In genomic region chr15:3485367-3485766, GRCm38 (mm10) we compare ENCODE assay signal across 19 mouse cellular contexts.
"Had no signal": no experiment of that assay in that cellular context is flagged by ENCODE, and none has a peak within 500 bp of the region (broad histone marks: within the 10 kb centered on the region; RNA-seq: fewer than 3 reads in every experiment).

No protein-coding gene starts in this region.

- H3K36me3 ChIP-seq: liver, embryonic 13.5 days; lung, embryonic 15.5 days; midbrain, embryonic 10.5 days; midbrain, embryonic 13.5 days; neural tube, embryonic 13.5 days; stomach, embryonic 15.5 days had no signal

- H3K4me2 ChIP-seq: liver, embryonic 13.5 days; lung, embryonic 15.5 days; midbrain, embryonic 13.5 days; neural tube, embryonic 13.5 days; stomach, embryonic 15.5 days had no signal

- DNase-seq: kidney, adult 8-10 months; kidney, postnatal 25 days; layer of hippocampus, postnatal 36 days; liver, embryonic 13.5 days; lung, postnatal 14 days; retina, postnatal 1 day; right cerebral cortex, postnatal 25 days; spleen, adult 18-20 months; thymus, postnatal 25 days had no signal

- H3K27ac ChIP-seq: left cerebral cortex, adult 2 months; liver, embryonic 13.5 days; lung, embryonic 15.5 days; midbrain, embryonic 10.5 days; midbrain, embryonic 13.5 days; neural tube, embryonic 13.5 days; stomach, embryonic 15.5 days had no signal

- H3K4me1 ChIP-seq: lung, embryonic 15.5 days; megakaryocyte, embryonic 14.5 days; midbrain, embryonic 10.5 days; midbrain, embryonic 13.5 days; neural tube, embryonic 13.5 days had no signal

- H3K27me3 ChIP-seq: liver, embryonic 13.5 days; lung, embryonic 15.5 days; megakaryocyte, embryonic 14.5 days; midbrain, embryonic 13.5 days; neural tube, embryonic 13.5 days; stomach, embryonic 15.5 days had no signal

- ATAC-seq: intestine, postnatal 0 days; midbrain, embryonic 13.5 days; midbrain, embryonic 16.5 days had no signal

- H3K4me3 ChIP-seq: left cerebral cortex, adult 2 months; liver, embryonic 13.5 days; lung, embryonic 15.5 days; megakaryocyte, embryonic 14.5 days; midbrain, embryonic 10.5 days; midbrain, embryonic 13.5 days; myocyte; neural tube, embryonic 13.5 days; stomach, embryonic 15.5 days had no signal

- H3K9me3 ChIP-seq: liver, embryonic 13.5 days; lung, embryonic 15.5 days; megakaryocyte, embryonic 14.5 days; midbrain, embryonic 10.5 days; midbrain, embryonic 13.5 days; neural tube, embryonic 13.5 days; stomach, embryonic 15.5 days had no signal

- H3K9ac ChIP-seq: liver, embryonic 13.5 days; lung, embryonic 15.5 days; midbrain, embryonic 13.5 days; neural tube, embryonic 13.5 days; stomach, embryonic 15.5 days had no signal
